In the genomic region with DNA sequence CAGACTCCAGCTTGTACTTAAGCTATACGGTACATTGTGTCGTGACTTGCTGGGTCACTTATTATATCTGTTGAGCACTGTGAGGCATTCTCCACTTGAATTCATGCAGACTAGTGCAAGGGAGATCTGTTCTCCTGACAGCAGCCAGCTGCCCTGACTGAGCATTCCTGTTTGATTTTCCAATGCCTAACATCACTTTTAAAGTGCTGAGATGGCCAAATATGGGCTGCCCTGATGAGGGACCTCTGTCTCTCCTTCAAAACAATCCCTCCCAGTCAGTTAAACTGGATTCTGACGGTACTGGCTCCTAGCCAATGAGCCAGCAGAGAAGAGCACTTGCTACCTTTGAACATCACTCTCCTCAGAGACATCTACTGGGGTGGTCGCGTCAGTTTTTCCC, we compare ENCODE assay signal across 21 mouse cellular contexts. TPM values are rescaled to one million over a fixed set of nuclear protein-coding genes. Genes with fewer than 3 reads are reported as not detected.
DNase-seq lines count a peak whose midpoint lies in the region; ATAC-seq and TF ChIP-seq lines count a peak whose summit lies in the region.
"Had no signal": no experiment of that assay in that cellular context is flagged by ENCODE, and none has a peak within 500 bp of the region (broad histone marks: within the 10 kb centered on the region; RNA-seq: fewer than 3 reads in every experiment).

No protein-coding gene starts in this region.

- H3K27me3 ChIP-seq in heart, embryonic 13.5 days (replicated peaks): no peaks in the 10 kb centered on the region
- no peaks in the 10 kb centered on the region for H3K27me3 ChIP-seq in lung, embryonic 16.5 days (ENCODE audit: control insufficient read depth, insufficient read depth, low read depth, low read length)
- H3K27me3 ChIP-seq: embryonic facial prominence, embryonic 15.5 days; hindbrain, embryonic 12.5 days; kidney, embryonic 15.5 days; limb, embryonic 15.5 days; liver, embryonic 15.5 days; megakaryocyte, embryonic 14.5 days had no signal

- ATAC-seq in heart, embryonic 13.5 days (ENCODE audit: extremely low read depth, insufficient number of reproducible peaks, low FRiP score, low TSS enrichment): no peak
- peak; percentile 56 for ATAC-seq in lung, embryonic 16.5 days (ENCODE audit: low read depth)
- ATAC-seq: forebrain, embryonic 16.5 days; inflammation-experienced regulatory T-cells, adult 6 months had no signal

- 0 out of 2 replicates have a peak overlapping the region, but pooled peaks have one; percentile 2 for H3K27ac ChIP-seq in heart, embryonic 13.5 days (replicated peaks)
- no peak overlapping the region for H3K27ac ChIP-seq in lung, embryonic 16.5 days (ENCODE audit: low read length)
- H3K27ac ChIP-seq: embryonic facial prominence, embryonic 15.5 days; hindbrain, embryonic 12.5 days; kidney, embryonic 15.5 days; layer of hippocampus, adult 2 months; limb, embryonic 15.5 days; liver, embryonic 15.5 days had no signal

- no peak for DNase-seq in heart, postnatal 36 days
- DNase-seq in lung, postnatal 25 days (ENCODE audit: low spot score): no peak
- peak; percentile 13 for DNase-seq in NIH3T3 (ENCODE audit: low read depth)
- DNase-seq in brain, embryonic 14.5 days (ENCODE audit: low read depth): peak; percentile 26
- no peak for DNase-seq in frontal cortex, postnatal 14 days (ENCODE audit: low spot score in 2 of 2)
- DNase-seq: adrenal gland, adult 2 months; cerebellum, adult 8-10 months; layer of hippocampus, postnatal 36 days; right cerebral cortex, postnatal 4 days; thymus, postnatal 4 days had no signal

- intact Hi-C loops in heart, postnatal 36 days (cut with DNase I): no loop called here

- WGBS in heart, embryonic 13.5 days: 28% methylated on average over 5 of the region's 5 CpGs
- WGBS in lung, embryonic 16.5 days: 26% methylated on average over 5 of the region's 5 CpGs

- peaks cover 33% of the 10 kb centered on the region for H3K4me1 ChIP-seq in heart, embryonic 13.5 days
- peaks cover 16% of the 10 kb centered on the region; the same call in 1 of the 2 replicates for H3K4me1 ChIP-seq in lung, embryonic 16.5 days (replicated peaks; ENCODE audit: control insufficient read depth, insufficient read depth, low read length)
- H3K4me1 ChIP-seq: kidney, embryonic 15.5 days; megakaryocyte, embryonic 14.5 days had no signal

- no peak for TF ChIP-seq CTCF in brain, embryonic 14.5 days (IDR thresholded peaks at IDR 0.05; ENCODE audit: borderline replicate concordance, extremely low read depth, insufficient read depth, insufficient read length)

- H3K9me3 ChIP-seq in heart, embryonic 13.5 days: no peaks in the 10 kb centered on the region
- no peaks in the 10 kb centered on the region for H3K9me3 ChIP-seq in lung, embryonic 16.5 days (ENCODE audit: control insufficient read depth, low read length)
- H3K9me3 ChIP-seq: embryonic facial prominence, embryonic 15.5 days; hindbrain, embryonic 12.5 days; kidney, embryonic 15.5 days; limb, embryonic 15.5 days; liver, embryonic 15.5 days; megakaryocyte, embryonic 14.5 days had no signal

- H3K9ac ChIP-seq in heart, embryonic 13.5 days: no peak overlapping the region
- no peak overlapping the region for H3K9ac ChIP-seq in lung, embryonic 16.5 days (ENCODE audit: low read length)
- H3K9ac ChIP-seq: embryonic facial prominence, embryonic 15.5 days; hindbrain, embryonic 12.5 days; kidney, embryonic 15.5 days; limb, embryonic 15.5 days; liver, embryonic 15.5 days had no signal

- no peak overlapping the region for H3K4me3 ChIP-seq in heart, embryonic 13.5 days
- H3K4me3 ChIP-seq in lung, embryonic 16.5 days (ENCODE audit: low read length): no peak overlapping the region
- H3K4me3 ChIP-seq: embryonic facial prominence, embryonic 15.5 days; hindbrain, embryonic 12.5 days; kidney, embryonic 15.5 days; layer of hippocampus, adult 2 months; limb, embryonic 15.5 days; liver, embryonic 15.5 days; megakaryocyte, embryonic 14.5 days had no signal

- TF ChIP-seq POLR2A in brain, embryonic 14.5 days (IDR thresholded peaks at IDR 0.05; ENCODE audit: borderline replicate concordance, extremely low read depth, insufficient read depth, insufficient read length, poor library complexity, severe bottlenecking): no peak

- peak overlapping the region; percentile 5; the same call in 1 of the 2 replicates for H3K4me2 ChIP-seq in heart, embryonic 13.5 days
- no peak overlapping the region for H3K4me2 ChIP-seq in lung, embryonic 16.5 days (ENCODE audit: low read depth, low read length)
- H3K4me2 ChIP-seq: embryonic facial prominence, embryonic 15.5 days; hindbrain, embryonic 12.5 days; kidney, embryonic 15.5 days; limb, embryonic 15.5 days; liver, embryonic 15.5 days had no signal

- no peaks in the 10 kb centered on the region for H3K36me3 ChIP-seq in heart, embryonic 13.5 days
- H3K36me3 ChIP-seq in lung, embryonic 16.5 days (ENCODE audit: control insufficient read depth, insufficient read depth, low read length): no peaks in the 10 kb centered on the region
- H3K36me3 ChIP-seq: embryonic facial prominence, embryonic 15.5 days; hindbrain, embryonic 12.5 days; kidney, embryonic 15.5 days; limb, embryonic 15.5 days; liver, embryonic 15.5 days had no signal

RNA-seq across cellular contexts. Expression of a gene that starts 57.6 kb away (rescaled TPM):
- polyA plus RNA-seq in heart, embryonic 13.5 days (2015; fragmentation: Nextera tagmentation; extraction: Ambion mirVana): 5.5 and 6.6 TPM in 2 replicates
- total RNA-seq in heart, postnatal 36 days (2021): 1 to 10 TPM; 2.3 to 2.4 TPM
- 10.1 and 11.1 TPM in 2 replicates for polyA plus RNA-seq in lung, embryonic 16.5 days (2015; fragmentation: Nextera tagmentation; extraction: Ambion mirVana)
- 4.9 and 5.8 TPM in 2 replicates for polyA plus RNA-seq in brain, embryonic 14.5 days (2012; rRNA removed)
- polyA plus RNA-seq: adrenal gland, adult 2 months had no signal

Comparison
In these comparisons a context has a peak if more than half of its experiments do, and no peak if none do; other contexts are left out.
1. DNase-seq: peak in NIH3T3 (single experiment) and brain, embryonic 14.5 days (single experiment); none in heart, postnatal 36 days (0 of 2), lung, postnatal 25 days (single experiment) and frontal cortex, postnatal 14 days (0 of 2).